Mouse (Mus musculus): ENCODE measurements at regions not wholly inside any gene's neighbourhood (a gene's known extent, or its start where the extent isn't known, plus 50 kb on each side); places are given as distances from the start of the nearest gene placed in this dataset.
A peak's percentile ranks its signal among the peaks of the same experiment; 100 is the strongest.

GRCm38 (mm10) chr19:21144659-21145283 lies 127.3 kb upstream of the Zfand5 start:
- Histone ChIP-seq H3K4me3 (replicated peaks; ENCODE audit: insufficient read depth, low read depth, low read length) (no peak overlapping the region), H3K27ac (ENCODE audit: insufficient read depth, low read length) (no peak overlapping the region), H3K27me3 (ENCODE audit: control insufficient read depth, insufficient read depth, low read length) (no peaks in the 10 kb centered on the region), H3K4me1 (ENCODE audit: control insufficient read depth, insufficient read depth, low read length) (peaks cover 4% of the 10 kb centered on the region; the same call in 1 of the 2 replicates)
- 62% methylated on average over 13 of the region's 13 CpGs for WGBS
- no peak for TF ChIP-seq POLR2A (IDR thresholded peaks at IDR 0.05; ENCODE audit: borderline replicate concordance, insufficient read depth, low read length)
- no peak for DNase-seq

- Histone ChIP-seq H3K27me3 (ENCODE audit: control insufficient read depth, insufficient read depth, low read length) (no peaks in the 10 kb centered on the region), H3K27ac (ENCODE audit: insufficient read depth, low read length) (no peak overlapping the region), H3K4me1 (ENCODE audit: control insufficient read depth, insufficient read depth, low read length) (peaks cover 4% of the 10 kb centered on the region; the same call in 1 of the 2 replicates), H3K4me3 (replicated peaks; ENCODE audit: insufficient read depth, low read depth, low read length) (no peak overlapping the region)
- 27% methylated on average over 7 of the region's 7 CpGs for WGBS
- TF ChIP-seq POLR2A (IDR thresholded peaks at IDR 0.05; ENCODE audit: borderline replicate concordance, insufficient read depth, low read length) (no peak), CTCF (IDR thresholded peaks at IDR 0.05; ENCODE audit: borderline replicate concordance, insufficient read depth, low read depth, low read length) (no peak)
- peak in 1 of 2 experiments; percentile 58 for DNase-seq
Measured at GRCm38 (mm10) chr19:21143970-21144595, 128.0 kb upstream of the Zfand5 start.

GRCm38 (mm10) chr19:21140456-21140855 lies 131.6 kb upstream of the Zfand5 start:
- WGBS, result 48% methylated on average over 3 of the region's 3 CpGs
- DNase-seq, result no peak
- H3K4me3 ChIP-seq (replicated peaks; ENCODE audit: insufficient read depth, low read depth, low read length), result no peak overlapping the region
- no peak for TF ChIP-seq CTCF (IDR thresholded peaks at IDR 0.05; ENCODE audit: borderline replicate concordance, insufficient read depth, low read depth, low read length)
- no peak for TF ChIP-seq POLR2A (IDR thresholded peaks at IDR 0.05; ENCODE audit: borderline replicate concordance, insufficient read depth, low read length)
- peaks cover 24% of the 10 kb centered on the region for H3K4me1 ChIP-seq (ENCODE audit: control insufficient read depth, insufficient read depth, low read length)
- no peaks in the 10 kb centered on the region for H3K27me3 ChIP-seq (ENCODE audit: control insufficient read depth, insufficient read depth, low read length)
- no peak overlapping the region for H3K27ac ChIP-seq (ENCODE audit: insufficient read depth, low read length)

DNA sequence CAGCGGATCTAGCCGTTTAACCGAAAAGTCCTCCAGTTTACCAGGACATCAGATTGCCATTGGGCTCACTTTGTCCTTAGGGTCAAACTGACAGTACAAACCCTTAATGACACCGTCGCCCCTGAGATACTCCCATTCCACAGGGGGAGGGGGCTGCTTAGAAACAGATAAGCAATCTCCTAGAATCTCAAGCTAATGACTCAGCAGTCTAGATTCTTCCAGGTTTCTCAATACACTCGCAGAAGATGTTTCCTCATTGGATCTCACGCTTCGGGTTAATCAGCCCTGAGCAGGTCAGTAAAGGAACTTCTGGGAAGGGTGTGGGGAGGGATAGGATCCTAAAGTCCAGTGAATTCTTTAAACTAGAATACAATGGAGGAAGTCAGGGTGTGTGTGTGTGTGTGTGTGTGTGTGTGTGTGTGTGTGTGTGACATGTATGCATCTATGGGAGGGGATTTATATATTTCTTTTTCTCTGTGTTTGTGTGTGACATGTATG lies 133.0 kb upstream of the Zfand5 start:
- Histone ChIP-seq H3K27ac (ENCODE audit: insufficient read depth, low read length) (no peak overlapping the region), H3K4me3 (replicated peaks; ENCODE audit: insufficient read depth, low read depth, low read length) (no peak overlapping the region), H3K27me3 (ENCODE audit: control insufficient read depth, insufficient read depth, low read length) (no peaks in the 10 kb centered on the region), H3K4me1 (ENCODE audit: control insufficient read depth, insufficient read depth, low read length) (peaks cover 24% of the 10 kb centered on the region; the same call in 1 of the 2 replicates)
- DNase-seq, result no peak
- 94% methylated on average over 8 of the region's 8 CpGs for WGBS
- no peak for TF ChIP-seq POLR2A (IDR thresholded peaks at IDR 0.05; ENCODE audit: borderline replicate concordance, insufficient read depth, low read length)
- no peak for TF ChIP-seq CTCF (IDR thresholded peaks at IDR 0.05; ENCODE audit: borderline replicate concordance, insufficient read depth, low read depth, low read length)

- 16% methylated on average over 1 of the region's 1 CpGs for WGBS
- no peak for TF ChIP-seq POLR2A (IDR thresholded peaks at IDR 0.05; ENCODE audit: borderline replicate concordance, insufficient read depth, low read length)
- Histone ChIP-seq H3K4me3 (replicated peaks; ENCODE audit: insufficient read depth, low read depth, low read length) (no peak overlapping the region), H3K4me1 (ENCODE audit: control insufficient read depth, insufficient read depth, low read length) (peaks cover 26% of the 10 kb centered on the region; the same call in 1 of the 2 replicates), H3K27me3 (ENCODE audit: control insufficient read depth, insufficient read depth, low read length) (no peaks in the 10 kb centered on the region), H3K27ac (ENCODE audit: insufficient read depth, low read length) (peak overlapping the region; percentile 40)
- peak; percentile 58 to 77 for DNase-seq
Measured at GRCm38 (mm10) chr19:21136756-21137155, 135.3 kb upstream of the Zfand5 start.

DNA sequence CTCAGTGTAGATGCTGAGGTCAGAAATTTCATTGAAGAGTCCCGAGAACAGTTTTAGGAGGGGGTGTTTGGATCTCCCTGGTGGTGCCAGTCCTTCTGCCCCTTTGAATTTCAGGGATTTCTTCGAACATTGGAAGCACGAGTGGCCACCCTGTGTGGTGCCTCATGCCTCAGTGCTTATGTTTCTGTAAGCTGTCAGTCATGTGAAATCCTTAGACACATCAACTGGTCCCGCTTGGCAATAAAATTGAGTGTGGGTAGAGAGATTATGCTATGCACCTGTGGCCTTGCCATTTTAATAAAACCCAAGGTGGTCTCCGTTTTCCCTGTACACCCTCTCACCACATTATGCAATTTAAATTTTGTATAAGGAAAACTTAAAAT lies 136.1 kb upstream of the Zfand5 start:
- Histone ChIP-seq H3K4me3 (replicated peaks; ENCODE audit: insufficient read depth, low read depth, low read length) (peak overlapping the region; percentile 20), H3K27me3 (ENCODE audit: control insufficient read depth, insufficient read depth, low read length) (no peaks in the 10 kb centered on the region), H3K27ac (ENCODE audit: insufficient read depth, low read length) (peak overlapping the region; percentile 40), H3K4me1 (ENCODE audit: control insufficient read depth, insufficient read depth, low read length) (peaks cover 26% of the 10 kb centered on the region; the same call in 1 of the 2 replicates)
- peak in 1 of 2 experiments; percentile 80 for DNase-seq
- TF ChIP-seq POLR2A (IDR thresholded peaks at IDR 0.05; ENCODE audit: borderline replicate concordance, insufficient read depth, low read length), result no peak
- 10% methylated on average over 5 of the region's 5 CpGs for WGBS

DNA sequence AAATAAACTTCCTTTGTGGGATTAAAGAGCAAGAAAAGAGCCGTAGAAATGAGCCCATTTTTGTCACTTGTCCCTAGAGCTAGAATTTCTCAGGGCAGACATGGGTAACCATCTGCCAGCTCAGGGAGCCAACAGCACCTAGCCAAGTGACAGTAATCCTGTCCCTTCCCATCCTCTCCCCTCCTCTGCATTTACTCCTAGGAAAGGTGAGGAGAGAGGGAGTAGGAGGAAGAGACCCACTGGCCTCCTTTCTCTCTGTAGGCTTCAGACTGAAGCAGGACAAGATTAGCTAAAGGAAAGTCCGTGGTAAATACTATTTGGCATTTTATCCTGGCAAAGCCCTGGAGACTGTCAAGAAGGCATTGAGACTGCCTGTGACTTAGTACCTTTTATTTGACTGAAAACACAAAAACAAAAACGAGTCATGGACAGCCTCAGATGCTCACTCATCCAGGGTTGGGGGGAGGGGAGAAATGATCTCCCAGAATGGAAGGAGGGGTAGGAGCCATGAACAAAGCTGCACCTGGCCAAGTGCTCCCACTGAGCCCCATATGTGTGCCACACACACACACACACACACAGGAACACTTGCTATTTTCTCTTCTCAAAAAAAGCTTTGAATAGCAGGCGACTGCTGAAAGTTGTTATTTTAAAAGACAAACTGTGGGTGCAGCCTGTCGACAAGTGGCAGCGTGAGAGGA lies 136.6 kb upstream of the Zfand5 start:
- H3K27me3 ChIP-seq (ENCODE audit: control insufficient read depth, insufficient read depth, low read length), result no peaks in the 10 kb centered on the region

More for the DNA sequence above, 136.6 kb upstream of the Zfand5 start:
- 6% methylated on average over 6 of the region's 6 CpGs for WGBS
- H3K27ac ChIP-seq (ENCODE audit: insufficient read depth, low read length), result peak overlapping the region; percentile 40
- peak; percentile 81 to 90 for DNase-seq
- no peak for TF ChIP-seq CTCF (IDR thresholded peaks at IDR 0.05; ENCODE audit: borderline replicate concordance, insufficient read depth, low read depth, low read length)
- TF ChIP-seq POLR2A (IDR thresholded peaks at IDR 0.05; ENCODE audit: borderline replicate concordance, insufficient read depth, low read length), result no peak
- H3K4me1 ChIP-seq (ENCODE audit: control insufficient read depth, insufficient read depth, low read length), result peaks cover 26% of the 10 kb centered on the region; the same call in 1 of the 2 replicates
- peak overlapping the region; percentile 20 for H3K4me3 ChIP-seq (replicated peaks; ENCODE audit: insufficient read depth, low read depth, low read length)

All from cerebellum, adult 2 months (tissue).